Mouse (Mus musculus): ENCODE results near the gene Prss33. TPM values are rescaled to one million over a fixed set of nuclear protein-coding genes. Genes with fewer than 3 reads are reported as not detected.
A peak's percentile ranks its signal among the peaks of the same experiment; 100 is the strongest.

Gene Prss33
- polyA plus RNA-seq, 1 experiment from 2014 or later, result not detected

- Histone ChIP-seq H3K27me3 (ENCODE audit: insufficient read depth, low read length) (no peaks in the 10 kb centered on the region), H3K9ac (no peak overlapping the region), H3K4me3 (ENCODE audit: low read depth, low read length) (no peak overlapping the region), H3K4me2 (no peak overlapping the region), H3K9me3 (ENCODE audit: low read depth, low read length) (peaks cover 6% of the 10 kb centered on the region; the same call in 1 of the 2 replicates), H3K4me1 (ENCODE audit: insufficient read depth) (no peaks in the 10 kb centered on the region), H3K36me3 (ENCODE audit: insufficient read depth) (peaks cover 98% of the 10 kb centered on the region), H3K27ac (ENCODE audit: low read depth) (no peak overlapping the region)
- WGBS, result 95% methylated on average over 16 of the region's 16 CpGs
- ATAC-seq (ENCODE audit: insufficient read depth) (no peak), DNase-seq (no peak)
- TF ChIP-seq CTCF (IDR thresholded peaks at IDR 0.05; ENCODE audit: low read depth), result no peak
Observed at GRCm38 (mm10) chr17:23815641-23816040, 20.2 kb downstream of the Prss33 start.

DNA sequence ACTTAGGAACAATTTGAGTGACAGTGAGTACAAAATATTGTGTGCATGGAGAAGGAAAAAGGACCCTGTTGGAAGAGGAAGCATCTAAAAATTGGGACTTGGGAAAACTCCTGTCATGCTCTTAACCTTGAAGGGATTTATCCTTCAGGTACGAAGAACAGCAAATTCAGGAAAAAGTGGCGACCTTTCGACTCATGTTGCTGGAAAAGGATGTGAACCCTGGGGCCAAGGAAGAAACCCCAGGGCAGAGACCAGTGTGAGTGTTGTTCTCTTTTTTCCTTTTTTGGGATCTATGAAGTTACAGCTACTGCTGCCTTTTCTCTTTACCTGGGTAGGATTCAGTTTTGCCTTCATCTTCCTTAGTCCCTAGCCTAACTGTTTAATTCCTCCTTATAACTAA lies 27.9 kb downstream of the Prss33 start:
- Histone ChIP-seq H3K27ac (ENCODE audit: low read depth) (no peak overlapping the region), H3K36me3 (ENCODE audit: insufficient read depth) (peaks cover 62% of the 10 kb centered on the region), H3K4me3 (ENCODE audit: low read depth, low read length) (no peak overlapping the region), H3K27me3 (ENCODE audit: insufficient read depth, low read length) (no peaks in the 10 kb centered on the region), H3K4me1 (ENCODE audit: insufficient read depth) (peaks cover 14% of the 10 kb centered on the region; the same call in 1 of the 2 replicates), H3K4me2 (no peak overlapping the region), H3K9me3 (ENCODE audit: low read depth, low read length) (no peaks in the 10 kb centered on the region), H3K9ac (no peak overlapping the region)
- no peak for ATAC-seq (ENCODE audit: insufficient read depth)
- 90% methylated on average over 3 of the region's 3 CpGs for WGBS
- no peak for DNase-seq
- TF ChIP-seq CTCF (IDR thresholded peaks at IDR 0.05; ENCODE audit: low read depth), result no peak

DNA sequence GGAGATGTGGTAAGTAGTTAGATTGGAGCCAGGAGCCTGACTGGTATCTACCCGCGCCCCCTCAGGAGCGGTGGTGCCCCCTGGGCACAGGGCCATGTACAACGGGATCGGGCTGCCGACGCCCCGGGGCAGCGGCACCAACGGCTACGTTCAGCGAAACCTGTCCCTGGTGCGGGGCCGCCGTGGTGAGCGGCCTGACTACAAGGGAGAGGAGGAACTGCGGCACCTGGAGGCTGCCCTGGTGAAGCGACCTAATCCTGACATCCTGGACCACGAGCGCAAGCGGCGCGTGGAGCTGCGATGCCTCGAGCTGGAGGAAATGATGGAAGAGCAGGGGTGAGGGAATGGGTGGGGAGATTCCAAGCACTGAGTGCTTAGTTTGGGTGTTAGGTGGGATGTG lies 29.0 kb downstream of the Prss33 start:
- DNase-seq (no peak), ATAC-seq (ENCODE audit: insufficient read depth) (no peak)
- Histone ChIP-seq H3K4me1 (ENCODE audit: insufficient read depth) (peaks cover 14% of the 10 kb centered on the region; the same call in 1 of the 2 replicates), H3K4me3 (ENCODE audit: low read depth, low read length) (no peak overlapping the region), H3K27me3 (ENCODE audit: insufficient read depth, low read length) (no peaks in the 10 kb centered on the region), H3K9me3 (ENCODE audit: low read depth, low read length) (no peaks in the 10 kb centered on the region), H3K36me3 (ENCODE audit: insufficient read depth) (peaks cover 52% of the 10 kb centered on the region), H3K9ac (no peak overlapping the region), H3K27ac (ENCODE audit: low read depth) (no peak overlapping the region), H3K4me2 (peak overlapping the region; percentile 83; the same call in 1 of the 2 replicates)
- TF ChIP-seq CTCF (IDR thresholded peaks at IDR 0.05; ENCODE audit: low read depth), result no peak
- 72% methylated on average over 25 of the region's 25 CpGs for WGBS

DNA sequence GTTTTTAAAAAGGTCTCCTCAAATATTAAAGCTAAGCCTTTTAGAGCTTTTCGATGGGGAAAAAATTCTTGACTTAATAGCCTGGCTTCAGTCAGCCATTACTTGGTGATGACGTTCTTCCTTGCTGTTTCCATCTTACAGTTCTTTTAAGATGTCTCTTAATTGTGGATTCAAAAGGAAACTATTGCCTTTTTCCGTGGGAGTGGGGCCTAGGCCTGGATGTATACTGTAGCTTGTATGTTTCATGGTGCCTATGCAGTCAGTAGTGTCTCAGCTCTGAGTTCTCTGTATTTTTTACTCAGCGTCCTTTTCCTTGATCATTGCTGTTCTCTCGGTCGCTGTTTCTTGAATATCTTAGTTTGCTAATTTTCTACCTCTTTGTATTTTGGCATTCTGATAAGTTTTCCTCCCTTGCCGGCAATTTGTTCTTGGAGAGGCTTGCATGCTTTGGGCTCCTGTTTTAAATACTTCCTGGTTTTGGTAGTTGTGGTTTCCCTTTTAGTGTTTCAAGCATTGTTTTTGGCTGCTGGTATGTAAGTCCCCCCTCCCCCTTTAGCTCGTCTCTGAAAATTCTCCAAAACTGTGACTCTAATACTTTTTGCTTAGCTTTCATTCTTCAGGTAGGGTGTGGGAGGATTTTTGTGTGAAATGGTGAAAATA lies 31.3 kb downstream of the Prss33 start:
- Histone ChIP-seq H3K9me3 (ENCODE audit: low read depth, low read length) (no peaks in the 10 kb centered on the region), H3K4me3 (ENCODE audit: low read depth, low read length) (peak overlapping the region; percentile 99), H3K4me1 (ENCODE audit: insufficient read depth) (peaks cover 14% of the 10 kb centered on the region; the same call in 1 of the 2 replicates), H3K36me3 (ENCODE audit: insufficient read depth) (peaks cover 29% of the 10 kb centered on the region), H3K9ac (peak overlapping the region; percentile 98), H3K4me2 (peak overlapping the region; percentile 83), H3K27ac (ENCODE audit: low read depth) (0 out of 2 replicates have a peak overlapping the region, but pooled peaks have one; percentile 94), H3K27me3 (ENCODE audit: insufficient read depth, low read length) (no peaks in the 10 kb centered on the region)
- DNase-seq (no peak), ATAC-seq (ENCODE audit: insufficient read depth) (no peak)
- TF ChIP-seq CTCF (IDR thresholded peaks at IDR 0.05; ENCODE audit: low read depth), result no peak
- 1% methylated on average over 8 of the region's 8 CpGs for WGBS

DNA sequence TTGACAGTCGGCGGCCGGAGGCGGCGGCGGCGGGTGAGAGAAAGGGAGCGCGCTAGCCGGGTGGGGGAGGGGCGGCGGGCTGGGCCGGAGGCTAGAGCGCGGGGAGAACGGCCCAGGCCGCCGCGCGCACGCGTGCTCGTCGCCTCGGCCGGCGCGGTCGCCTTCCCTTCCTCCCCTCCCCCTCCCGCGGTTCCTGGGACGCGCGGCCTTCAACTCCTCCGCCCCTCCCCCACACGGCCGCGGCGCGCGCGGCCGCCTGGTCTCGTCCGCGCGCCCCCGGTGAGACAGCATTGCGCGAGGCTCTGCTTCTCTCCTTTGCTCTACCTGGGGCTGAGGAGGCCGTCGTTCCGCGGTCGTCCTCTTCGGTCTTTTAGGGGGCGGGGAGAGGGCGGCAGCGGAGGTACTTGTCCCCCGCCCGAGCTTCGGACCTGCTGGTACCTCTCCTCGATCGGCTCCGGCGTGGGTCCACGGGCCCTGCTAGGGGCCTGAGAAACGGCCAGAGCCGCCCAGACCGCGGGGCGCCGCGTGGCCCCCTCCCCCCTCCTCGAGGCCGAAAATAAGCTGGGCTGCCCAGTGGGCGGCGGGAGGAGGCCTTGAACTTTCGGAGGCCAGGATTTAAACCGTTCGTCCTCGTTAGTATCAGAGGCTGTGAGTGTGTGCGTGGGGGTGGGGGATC lies 32.4 kb downstream of the Prss33 start:
- DNase-seq, result peak; percentile 89
- Histone ChIP-seq H3K36me3 (ENCODE audit: insufficient read depth) (peaks cover 18% of the 10 kb centered on the region), H3K27ac (ENCODE audit: low read depth) (peak overlapping the region; percentile 94), H3K9ac (peak overlapping the region; percentile 98), H3K4me2 (peak overlapping the region; percentile 83), H3K27me3 (ENCODE audit: insufficient read depth, low read length) (no peaks in the 10 kb centered on the region), H3K4me1 (ENCODE audit: insufficient read depth) (peaks cover 14% of the 10 kb centered on the region; the same call in 1 of the 2 replicates), H3K4me3 (ENCODE audit: low read depth, low read length) (peak overlapping the region; percentile 99), H3K9me3 (ENCODE audit: low read depth, low read length) (no peaks in the 10 kb centered on the region)
- TF ChIP-seq CTCF (IDR thresholded peaks at IDR 0.05; ENCODE audit: low read depth), result no peak
- ATAC-seq (ENCODE audit: insufficient read depth), result peak; percentile 62
- under 1% methylated on average over 59 of the region's 83 CpGs for WGBS

DNA sequence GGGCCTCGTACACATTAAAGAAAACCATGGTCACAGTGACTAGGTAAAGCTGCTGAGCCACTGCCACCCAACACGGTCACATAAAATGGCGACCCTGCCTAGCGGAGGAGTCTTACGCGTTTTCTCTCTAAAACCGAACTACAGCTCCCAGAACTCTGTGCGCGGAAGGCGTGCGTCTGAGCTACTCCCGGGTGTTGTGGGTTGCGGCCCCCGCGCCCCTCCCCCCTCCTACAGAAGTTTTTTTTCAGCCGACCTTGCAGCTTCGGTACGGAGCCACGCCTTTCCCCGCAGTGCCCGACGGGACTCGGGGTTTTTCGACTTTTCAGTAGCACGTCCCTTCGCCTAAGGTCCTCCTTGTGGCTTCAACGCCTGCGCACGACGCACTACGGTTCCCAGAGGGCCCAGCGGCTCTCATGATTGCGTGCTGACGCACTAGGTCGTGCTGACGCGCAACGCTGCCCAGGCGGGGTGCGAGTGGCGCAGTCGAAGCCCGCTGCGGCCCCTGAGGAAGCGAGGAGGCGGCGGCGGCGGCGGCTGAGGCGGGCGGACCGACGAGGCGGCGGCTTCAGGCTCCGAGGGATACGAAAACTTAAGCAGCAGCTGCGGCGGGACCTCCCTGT lies 33.0 kb downstream of the Prss33 start:
- DNase-seq, result peak; percentile 99
- Histone ChIP-seq H3K9me3 (ENCODE audit: low read depth, low read length) (no peaks in the 10 kb centered on the region), H3K4me1 (ENCODE audit: insufficient read depth) (peaks cover 14% of the 10 kb centered on the region; the same call in 1 of the 2 replicates), H3K27ac (ENCODE audit: low read depth) (peak overlapping the region; percentile 94), H3K4me2 (peak overlapping the region; percentile 83), H3K27me3 (ENCODE audit: insufficient read depth, low read length) (no peaks in the 10 kb centered on the region), H3K4me3 (ENCODE audit: low read depth, low read length) (peak overlapping the region; percentile 99), H3K9ac (peak overlapping the region; percentile 98), H3K36me3 (ENCODE audit: insufficient read depth) (peaks cover 12% of the 10 kb centered on the region)
- ATAC-seq (ENCODE audit: insufficient read depth), result peak; percentile 99
- 0 out of 2 replicates have a peak, but pooled peaks have one; percentile 1 for TF ChIP-seq CTCF (IDR thresholded peaks at IDR 0.05; ENCODE audit: low read depth)
- WGBS, result under 1% methylated on average over 60 of the region's 60 CpGs

GRCm38 (mm10) chr17:23801627-23802026 lies 34.2 kb downstream of the Prss33 start:
- DNase-seq (no peak), ATAC-seq (ENCODE audit: insufficient read depth) (no peak)
- Histone ChIP-seq H3K9ac (no peak overlapping the region), H3K9me3 (ENCODE audit: low read depth, low read length) (no peaks in the 10 kb centered on the region), H3K36me3 (ENCODE audit: insufficient read depth) (peaks cover under 1% of the 10 kb centered on the region), H3K4me2 (no peak overlapping the region), H3K27ac (ENCODE audit: low read depth) (no peak overlapping the region), H3K4me1 (ENCODE audit: insufficient read depth) (peaks cover 11% of the 10 kb centered on the region; the same call in 1 of the 2 replicates), H3K4me3 (ENCODE audit: low read depth, low read length) (no peak overlapping the region), H3K27me3 (ENCODE audit: insufficient read depth, low read length) (no peaks in the 10 kb centered on the region)
- WGBS, result 90% methylated on average over 10 of the region's 10 CpGs
- no peak for TF ChIP-seq CTCF (IDR thresholded peaks at IDR 0.05; ENCODE audit: low read depth)

All from lung, embryonic 14.5 days (tissue).